ENCODE assay signal across 24 mouse cellular contexts in genomic region chr11:56985457-56985856, GRCm38 (mm10). TPM values are rescaled to one million over a fixed set of nuclear protein-coding genes. Genes with fewer than 3 reads are reported as not detected.
DNase-seq lines count a peak whose midpoint lies in the region; ATAC-seq and TF ChIP-seq lines count a peak whose summit lies in the region.
"Had no signal": no experiment of that assay in that cellular context is flagged by ENCODE, and none has a peak within 500 bp of the region (broad histone marks: within the 10 kb centered on the region; RNA-seq: fewer than 3 reads in every experiment).

No protein-coding gene starts in this region.

- no peaks in the 10 kb centered on the region for H3K9me3 ChIP-seq in kidney, postnatal 0 days (replicated peaks; ENCODE audit: low read length)
- no peaks in the 10 kb centered on the region for H3K9me3 ChIP-seq in lung, embryonic 14.5 days (ENCODE audit: low read depth, low read length)
- H3K9me3 ChIP-seq in lung, postnatal 0 days (ENCODE audit: low read length) = no peaks in the 10 kb centered on the region
- H3K9me3 ChIP-seq: embryonic facial prominence, embryonic 10.5 days; embryonic facial prominence, embryonic 12.5 days; forebrain, embryonic 15.5 days had no signal

- no peak for ATAC-seq in kidney, postnatal 0 days (replicated peaks; ENCODE audit: low FRiP score, low read depth)
- ATAC-seq in lung, embryonic 14.5 days (ENCODE audit: insufficient read depth) = no peak
- ATAC-seq in lung, postnatal 0 days = no peak
- ATAC-seq: activated CD4-positive, CD25-positive, alpha-beta regulatory T cell, adult 4 months; CD4-positive, CD25-positive, alpha-beta regulatory T cell, adult 4 months; Patski had no signal

- no peak overlapping the region for H3K9ac ChIP-seq in kidney, postnatal 0 days (ENCODE audit: low read depth, low read length)
- no peak overlapping the region for H3K9ac ChIP-seq in lung, embryonic 14.5 days
- H3K9ac ChIP-seq in lung, postnatal 0 days (replicated peaks; ENCODE audit: low read depth) = no peak overlapping the region
- H3K9ac ChIP-seq: embryonic facial prominence, embryonic 12.5 days; forebrain, embryonic 13.5 days; forebrain, embryonic 15.5 days had no signal

- H3K4me3 ChIP-seq in kidney, postnatal 0 days (replicated peaks; ENCODE audit: low read depth, low read length) = no peak overlapping the region
- no peak overlapping the region for H3K4me3 ChIP-seq in lung, embryonic 14.5 days (ENCODE audit: low read depth, low read length)
- H3K4me3 ChIP-seq in lung, postnatal 0 days (ENCODE audit: low read depth, low read length) = no peak overlapping the region
- H3K4me3 ChIP-seq in lung, adult 2 months (replicated peaks; ENCODE audit: extremely low read depth, low read depth, low read length) = no peak overlapping the region
- H3K4me3 ChIP-seq: embryonic facial prominence, embryonic 10.5 days; embryonic facial prominence, embryonic 12.5 days; forebrain, embryonic 13.5 days; forebrain, embryonic 15.5 days had no signal

- no peaks in the 10 kb centered on the region for H3K36me3 ChIP-seq in kidney, postnatal 0 days (ENCODE audit: insufficient read depth, low read length)
- H3K36me3 ChIP-seq in lung, embryonic 14.5 days (ENCODE audit: insufficient read depth) = no peaks in the 10 kb centered on the region
- H3K36me3 ChIP-seq in lung, postnatal 0 days (ENCODE audit: insufficient read depth, low read length) = no peaks in the 10 kb centered on the region
- H3K36me3 ChIP-seq: embryonic facial prominence, embryonic 10.5 days; embryonic facial prominence, embryonic 12.5 days; forebrain, embryonic 15.5 days; G1E had no signal

- no peaks in the 10 kb centered on the region for H3K4me1 ChIP-seq in kidney, postnatal 0 days (replicated peaks; ENCODE audit: insufficient read depth, low read length)
- no peaks in the 10 kb centered on the region for H3K4me1 ChIP-seq in lung, embryonic 14.5 days (ENCODE audit: insufficient read depth)
- H3K4me1 ChIP-seq in lung, postnatal 0 days (ENCODE audit: insufficient read depth, low read depth, low read length) = no peaks in the 10 kb centered on the region
- H3K4me1 ChIP-seq in lung, adult 2 months (ENCODE audit: control insufficient read depth, insufficient read depth, low read length) = no peaks in the 10 kb centered on the region
- H3K4me1 ChIP-seq: embryonic facial prominence, embryonic 10.5 days; embryonic facial prominence, embryonic 12.5 days; forebrain, embryonic 13.5 days; forebrain, embryonic 15.5 days had no signal

- no peak for TF ChIP-seq CTCF in kidney, postnatal 0 days (IDR thresholded peaks at IDR 0.05; ENCODE audit: low read depth)
- no peak for TF ChIP-seq CTCF in lung, embryonic 14.5 days (IDR thresholded peaks at IDR 0.05; ENCODE audit: low read depth)
- TF ChIP-seq CTCF in lung, postnatal 0 days (IDR thresholded peaks at IDR 0.05) = no peak
- TF ChIP-seq CTCF in lung, adult 2 months (IDR thresholded peaks at IDR 0.05; ENCODE audit: insufficient read depth, low read length) = no peak

- 44% methylated on average over 4 of the region's 4 CpGs for WGBS in kidney, postnatal 0 days
- 38% methylated on average over 4 of the region's 4 CpGs for WGBS in lung, embryonic 14.5 days
- 30% methylated on average over 4 of the region's 4 CpGs for WGBS in lung, postnatal 0 days
- 45% methylated on average over 4 of the region's 4 CpGs for WGBS in lung, adult 2 months

- no peaks in the 10 kb centered on the region for H3K27me3 ChIP-seq in kidney, postnatal 0 days (ENCODE audit: insufficient read depth, low read length)
- no peaks in the 10 kb centered on the region for H3K27me3 ChIP-seq in lung, embryonic 14.5 days (ENCODE audit: insufficient read depth, low read length)
- H3K27me3 ChIP-seq in lung, postnatal 0 days (replicated peaks; ENCODE audit: insufficient read depth, low read length) = no peaks in the 10 kb centered on the region
- H3K27me3 ChIP-seq: CH12.LX; embryonic facial prominence, embryonic 12.5 days; forebrain, embryonic 13.5 days; forebrain, embryonic 15.5 days; Patski had no signal

- no peak overlapping the region for H3K27ac ChIP-seq in kidney, postnatal 0 days
- no peak overlapping the region for H3K27ac ChIP-seq in lung, embryonic 14.5 days (ENCODE audit: low read depth)
- H3K27ac ChIP-seq in lung, postnatal 0 days (ENCODE audit: low read length) = no peak overlapping the region
- H3K27ac ChIP-seq: embryonic facial prominence, embryonic 10.5 days; embryonic facial prominence, embryonic 12.5 days; forebrain, embryonic 13.5 days had no signal

- no peak for TF ChIP-seq EP300 in lung, postnatal 0 days (IDR thresholded peaks at IDR 0.05)

- peak; percentile 17 for DNase-seq in kidney, postnatal 0 days (ENCODE audit: low spot score)
- no peak for DNase-seq in kidney, postnatal 14 days
- DNase-seq in lung, embryonic 14.5 days = peak; percentile 44
- no peak for DNase-seq in lung, postnatal 10 days
- peak; percentile 24 for DNase-seq in lung, postnatal 0 days (ENCODE audit: low spot score)
- DNase-seq in lung, adult 2 months = no peak
- DNase-seq: adrenal gland, adult 8-10 months; adrenal gland, postnatal 14 days; adrenal gland, postnatal 36 days; B cell, adult 2 months; cerebellum, adult 11-12 months; cerebellum, adult 2 months; cerebellum, adult 9-10 months; cerebellum, postnatal 10 days; cerebellum, postnatal 25 days had no signal

- TF ChIP-seq POLR2A in lung, adult 2 months (IDR thresholded peaks at IDR 0.05; ENCODE audit: borderline replicate concordance, extremely low read depth, low read depth, low read length) = no peak

- H3K4me2 ChIP-seq in kidney, postnatal 0 days (ENCODE audit: low read length) = no peak overlapping the region
- H3K4me2 ChIP-seq in lung, embryonic 14.5 days = no peak overlapping the region
- no peak overlapping the region for H3K4me2 ChIP-seq in lung, postnatal 0 days (replicated peaks; ENCODE audit: low read depth, low read length)
- H3K4me2 ChIP-seq: embryonic facial prominence, embryonic 12.5 days; forebrain, embryonic 13.5 days; forebrain, embryonic 15.5 days had no signal

RNA-seq across cellular contexts. Expression of gene Gria1, which starts 25.7 kb away (rescaled TPM):
- 1.2 and 2.0 TPM in 2 replicates for polyA plus RNA-seq in kidney, postnatal 0 days (2015; fragmentation: Nextera tagmentation; extraction: Ambion mirVana)
- polyA plus RNA-seq in lung, embryonic 14.5 days (2014; fragmentation: Nextera tagmentation; extraction: Ambion mirVana) = 0.29 and 0.37 TPM in 2 replicates
- polyA plus RNA-seq in lung, postnatal 0 days (2015; fragmentation: Nextera tagmentation; extraction: Ambion mirVana) = 1.2 TPM in 2 replicates
- 3.6 and 5.7 TPM in 2 replicates for polyA plus RNA-seq in lung, adult 2 months (2012; rRNA removed)
- polyA plus RNA-seq: activated CD4-positive, CD25-positive, alpha-beta regulatory T cell, adult 4 months; CD4-positive, CD25-positive, alpha-beta regulatory T cell, adult 4 months; G1E had no signal

Comparison
In these comparisons a context has a peak if more than half of its experiments do, and no peak if none do; other contexts are left out.
1. DNase-seq: peak in kidney, postnatal 0 days (single experiment), lung, embryonic 14.5 days (single experiment) and lung, postnatal 0 days (single experiment); none in kidney, postnatal 14 days (single experiment), lung, postnatal 10 days (single experiment) and lung, adult 2 months (single experiment).